In the genomic region with DNA sequence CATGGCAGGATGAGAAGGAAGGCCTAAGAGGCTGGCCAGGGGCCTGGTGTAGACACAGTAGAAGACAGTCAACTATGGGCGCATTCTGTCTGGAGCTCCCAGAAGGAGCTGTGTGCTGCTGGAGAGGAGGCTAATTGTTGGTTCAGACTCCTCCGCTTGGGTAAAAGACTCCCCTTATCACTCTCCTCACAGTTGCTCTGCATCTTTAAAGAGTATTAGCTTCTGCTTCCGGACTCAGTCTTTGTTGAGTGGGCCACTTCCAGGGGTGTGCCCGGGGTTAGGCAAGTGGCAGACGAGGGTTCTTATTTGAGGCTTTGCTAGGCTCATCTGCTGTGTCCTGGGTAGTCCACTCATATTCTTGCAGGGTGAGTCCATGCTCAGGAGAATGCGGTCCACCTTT, we compare ENCODE assay signal across 24 mouse cellular contexts.
"Had no signal": no experiment of that assay in that cellular context is flagged by ENCODE, and none has a peak within 500 bp of the region (broad histone marks: within the 10 kb centered on the region; RNA-seq: fewer than 3 reads in every experiment).

No protein-coding gene starts in this region.

- H3K4me3 ChIP-seq: gastrocnemius, adult 2 months; heart, adult 2 months; heart, embryonic 10.5 days; heart, embryonic 12.5 days; hindbrain, embryonic 10.5 days; hindbrain, embryonic 12.5 days; intestine, embryonic 15.5 days; layer of hippocampus, adult 2 months; left cerebral cortex, adult 2 months; limb, embryonic 10.5 days; limb, embryonic 12.5 days; liver, embryonic 13.5 days; liver, embryonic 15.5 days had no signal

- ATAC-seq: hindbrain, embryonic 16.5 days; inflammation-experienced regulatory T-cells, adult 6 months; intestine, embryonic 15.5 days; intestine, postnatal 0 days had no signal

- DNase-seq: gastrocnemius, adult 2 months; gastrocnemius, postnatal 10 days; gastrocnemius, postnatal 25 days; heart, postnatal 10 days; heart, postnatal 4 days; kidney, adult 18-20 months; kidney, adult 8-10 months; kidney, postnatal 10 days; kidney, postnatal 4 days; liver, embryonic 13.5 days had no signal

- H3K9me3 ChIP-seq: heart, embryonic 10.5 days; hindbrain, embryonic 10.5 days; hindbrain, embryonic 12.5 days; intestine, embryonic 15.5 days; limb, embryonic 10.5 days; limb, embryonic 12.5 days; liver, embryonic 13.5 days; liver, embryonic 15.5 days had no signal

- H3K27me3 ChIP-seq: heart, embryonic 12.5 days; hindbrain, embryonic 12.5 days; intestine, embryonic 15.5 days; limb, embryonic 12.5 days; liver, embryonic 13.5 days; liver, embryonic 15.5 days had no signal

- H3K4me1 ChIP-seq: heart, embryonic 10.5 days; heart, embryonic 12.5 days; hindbrain, embryonic 10.5 days; hindbrain, embryonic 12.5 days; intestine, embryonic 15.5 days; limb, embryonic 10.5 days; limb, embryonic 12.5 days had no signal
